Mouse (Mus musculus) liver, embryonic 16.5 days (tissue): ENCODE data around the gene Rps2. TPM values are rescaled to one million over a fixed set of nuclear protein-coding genes. Genes with fewer than 3 reads are reported as not detected.

ENCODE experiments used
- ATAC-seq: fragments of 200-750 bp; cut with Nextera tagmentation; 2 replicates; pipeline ENCODE4 v1.8.0; 2017; ENCODE audit warnings: low read depth, mild to moderate bottlenecking, moderate number of reproducible peaks, moderate library complexity
- H3K27ac ChIP-seq: fragments of 300-500 bp; sonication (generic); 2 replicates; pipeline ENCODE4 v1.5.1; 2014; ENCODE audit warnings: mild to moderate bottlenecking, low read length
- H3K27me3 ChIP-seq: fragments of 300-500 bp; sonication (generic); 2 replicates; pipeline ENCODE4 v1.6.1; 2014; ENCODE audit warnings: low read depth, low read length, mixed read lengths; ENCODE audit not compliant: control insufficient read depth, insufficient read depth
- H3K36me3 ChIP-seq: fragments of 300-500 bp; sonication (generic); 2 replicates; pipeline ENCODE4 v1.6.1; 2014; ENCODE audit warnings: mild to moderate bottlenecking; ENCODE audit not compliant: control insufficient read depth, insufficient read depth
- H3K4me1 ChIP-seq: fragments of 300-500 bp; sonication (generic); 2 replicates; pipeline ENCODE4 v1.6.1; 2014; ENCODE audit warnings: low read depth, low read length, mixed read lengths; ENCODE audit not compliant: control insufficient read depth
- H3K4me2 ChIP-seq: fragments of 300-500 bp; sonication (generic); 2 replicates; pipeline ENCODE4 v1.6.1; 2014; ENCODE audit warnings: low read depth, low read length, mixed read lengths
- H3K4me3 ChIP-seq: fragments of 300-500 bp; sonication (generic); 2 replicates; pipeline ENCODE4 v1.5.1; 2014; ENCODE audit warnings: low read depth, mild to moderate bottlenecking, low read length
- H3K9ac ChIP-seq: fragments of 300-500 bp; sonication (generic); 2 replicates; pipeline ENCODE4 v1.6.1; 2014; ENCODE audit warnings: low read depth, low read length
- H3K9me3 ChIP-seq: fragments of 300-500 bp; sonication (generic); replicated peaks from 2 replicates; pipeline ENCODE4 v1.6.1; 2016; ENCODE audit warnings: low read length; ENCODE audit not compliant: control insufficient read depth
- WGBS: fragments of 180-500 bp; shearing (Covaris S2); extraction: QIAGEN DNeasy Blood & Tissue Kit; methylation state at CpG from one replicate; pipeline ENCODE4 v1.1.7; 2014; ENCODE audit not compliant: insufficient replicate concordance; 5-methylcytosine and 5-hydroxymethylcytosine counted together
- polyA plus RNA-seq: library from polyadenylated mRNA; unstranded; fragments of >200 nt; fragmentation: Nextera tagmentation; extraction: Ambion mirVana; gene quantifications from 2 replicates; pipeline ENCODE4 v1.2.1, GENCODE M21; 2015

Gene Rps2
- polyA plus RNA-seq, 1 experiment from 2014 or later, result 868 TPM

DNA sequence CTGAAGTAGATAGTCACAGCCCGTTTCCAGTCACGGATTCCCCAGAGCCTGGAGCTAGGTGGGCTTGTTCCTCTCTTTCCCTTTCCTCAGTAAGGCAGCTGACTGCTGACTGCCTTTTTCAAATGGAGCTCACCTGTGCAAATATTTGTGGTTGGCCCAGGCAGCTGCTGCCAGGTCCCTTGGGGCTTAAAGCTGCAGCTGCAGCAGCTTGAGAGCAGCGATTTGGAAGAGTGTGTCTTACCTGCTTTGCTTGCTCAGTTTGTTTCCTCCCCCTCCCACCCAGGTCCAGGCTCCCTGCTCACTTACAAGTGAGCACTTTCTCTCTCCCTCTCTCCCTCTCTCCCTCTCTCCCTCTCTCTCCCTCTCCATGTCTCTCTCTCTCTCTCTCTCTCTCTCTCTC is 51.2 kb downstream of the Rps2 start:
- 25% methylated on average over 3 of the region's 3 CpGs for WGBS
- H3K9me3 ChIP-seq, result no peaks in the 10 kb centered on the region
- ATAC-seq, result no peak
- H3K9ac ChIP-seq, result no peak overlapping the region
- H3K27ac ChIP-seq, result no peak overlapping the region
- no peaks in the 10 kb centered on the region for H3K36me3 ChIP-seq
- no peak overlapping the region for H3K4me3 ChIP-seq
- H3K27me3 ChIP-seq, result peaks cover 14% of the 10 kb centered on the region; the same call in 1 of the 2 replicates
- no peak overlapping the region for H3K4me2 ChIP-seq
- H3K4me1 ChIP-seq, result peaks cover 2% of the 10 kb centered on the region; the same call in 1 of the 2 replicates

Other genes with a start within 250 kb of the Rps2 start
- gene E4f1, start 247.8 kb upstream of the Rps2 start, polyA plus RNA-seq, result 11.4 and 12.3 TPM in 2 replicates
- gene Pgp, start 247.7 kb upstream of the Rps2 start, polyA plus RNA-seq, result 48.2 and 49.0 TPM in 2 replicates
- gene Bricd5, start 244.2 kb upstream of the Rps2 start, polyA plus RNA-seq, result not detected in 2 replicates
- 11.8 and 11.9 TPM in 2 replicates for gene Mlst8, start 239.0 kb upstream of the Rps2 start, polyA plus RNA-seq
- gene Caskin1, start 229.5 kb upstream of the Rps2 start, polyA plus RNA-seq, result 0.08 and 0.13 TPM in 2 replicates
- gene Traf7, start 190.2 kb upstream of the Rps2 start, polyA plus RNA-seq, result 28.5 and 29.6 TPM in 2 replicates
- gene Rab26, start 183.9 kb upstream of the Rps2 start, polyA plus RNA-seq, result 0.46 and 0.87 TPM in 2 replicates
- 2.7 and 4.0 TPM in 2 replicates for gene Pkd1, start 168.3 kb upstream of the Rps2 start, polyA plus RNA-seq
- gene Tsc2, start 85.5 kb upstream of the Rps2 start, polyA plus RNA-seq, result 20.6 and 23.7 TPM in 2 replicates
- 5.9 and 6.7 TPM in 2 replicates for gene Nthl1, start 85.4 kb upstream of the Rps2 start, polyA plus RNA-seq
- 9.8 and 11.8 TPM in 2 replicates for gene Slc9a3r2, start 67.8 kb upstream of the Rps2 start, polyA plus RNA-seq
- 0.15 and 0.38 TPM in 2 replicates for gene Npw, start 59.7 kb upstream of the Rps2 start, polyA plus RNA-seq
- 6.3 and 8.7 TPM in 2 replicates for gene Zfp598, start 48.4 kb upstream of the Rps2 start, polyA plus RNA-seq
- gene Syngr3, start 28.2 kb upstream of the Rps2 start, polyA plus RNA-seq, result 0.05 and 0.21 TPM in 2 replicates
- 23.7 and 23.9 TPM in 2 replicates for gene Gfer, start 22.0 kb upstream of the Rps2 start, polyA plus RNA-seq
- gene Noxo1, start 21.9 kb upstream of the Rps2 start, polyA plus RNA-seq, result 0.37 and 0.42 TPM in 2 replicates
- 29.3 and 29.5 TPM in 2 replicates for gene Tbl3, start 10.5 kb upstream of the Rps2 start, polyA plus RNA-seq
- gene Rnf151, start 53 bp upstream of the Rps2 start, polyA plus RNA-seq, result 0.07 TPM in 1 of 2 replicates, not detected in the other
- gene Ndufb10, start 6.4 kb downstream of the Rps2 start, polyA plus RNA-seq, result 168 and 174 TPM in 2 replicates
- 0.34 TPM in 1 of 2 replicates, not detected in the other for gene Rpl3l, start 9.7 kb downstream of the Rps2 start, polyA plus RNA-seq
- gene Msrb1, start 18.5 kb downstream of the Rps2 start, polyA plus RNA-seq, result 30.0 and 33.9 TPM in 2 replicates
- gene Hs3st6, start 34.9 kb downstream of the Rps2 start, polyA plus RNA-seq, result 0.24 TPM in 1 of 2 replicates, not detected in the other
- gene Meiob, start 86.2 kb downstream of the Rps2 start, polyA plus RNA-seq, result 0.30 and 0.56 TPM in 2 replicates
- gene Hagh, start 122.0 kb downstream of the Rps2 start, polyA plus RNA-seq, result 124 and 125 TPM in 2 replicates
- gene Fahd1, start 132.2 kb downstream of the Rps2 start, polyA plus RNA-seq, result 46.3 and 47.3 TPM in 2 replicates
- 11.0 and 11.7 TPM in 2 replicates for gene Igfals, start 147.9 kb downstream of the Rps2 start, polyA plus RNA-seq
- gene Nubp2, start 168.2 kb downstream of the Rps2 start, polyA plus RNA-seq, result 53.2 and 55.5 TPM in 2 replicates
- gene Spsb3, start 168.5 kb downstream of the Rps2 start, polyA plus RNA-seq, result 38.9 and 40.3 TPM in 2 replicates
- 12.1 and 12.2 TPM in 2 replicates for gene Eme2, start 177.0 kb downstream of the Rps2 start, polyA plus RNA-seq
- gene Mrps34, start 177.0 kb downstream of the Rps2 start, polyA plus RNA-seq, result 48.9 and 50.7 TPM in 2 replicates
- 46.7 and 54.0 TPM in 2 replicates for gene Nme3, start 178.4 kb downstream of the Rps2 start, polyA plus RNA-seq
- gene Mapk8ip3, start 218.9 kb downstream of the Rps2 start, polyA plus RNA-seq, result 9.5 and 11.6 TPM in 2 replicates
- gene Jpt2, start 242.6 kb downstream of the Rps2 start, polyA plus RNA-seq, result 52.6 and 53.6 TPM in 2 replicates